Mouse (Mus musculus): ENCODE data around the gene Arl6ip5.

Gene Arl6ip5

DNA sequence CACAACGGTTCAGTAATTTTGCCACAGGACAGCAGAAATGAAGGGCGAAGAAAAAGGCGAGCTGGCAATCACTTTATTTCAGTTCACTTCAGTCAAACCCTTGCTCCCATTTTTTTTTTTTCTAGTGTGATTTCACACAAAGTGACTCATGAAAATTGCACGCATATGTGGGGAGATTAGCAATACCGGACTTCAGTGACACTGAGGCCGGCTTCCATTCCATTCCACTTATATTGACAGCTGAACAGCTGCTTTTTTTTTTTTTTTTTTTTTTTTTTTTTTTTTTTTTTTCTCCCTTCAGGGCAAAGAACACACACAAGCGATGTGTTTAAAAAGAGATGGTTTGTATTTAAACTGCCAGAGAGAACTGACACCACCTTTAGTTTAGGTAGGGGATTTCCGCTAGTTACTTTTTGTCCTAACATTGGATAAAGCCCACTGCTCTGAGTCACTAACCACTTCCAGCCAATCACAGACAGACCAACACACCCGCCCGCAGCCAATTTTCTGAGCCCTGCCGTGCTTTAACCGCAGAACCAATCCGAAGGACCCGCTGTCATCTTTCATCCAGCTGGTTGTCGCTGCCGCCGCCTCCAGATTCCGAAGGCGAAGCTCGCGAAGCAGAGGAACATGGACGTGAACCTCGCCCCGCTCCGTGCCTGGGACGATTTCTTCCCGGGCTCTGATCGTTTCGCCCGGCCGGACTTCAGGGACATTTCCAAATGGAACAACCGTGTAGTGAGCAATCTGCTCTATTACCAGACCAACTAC, at the start of gene Arl6ip5:
Arl6ip5 (plus strand) TSS at position 499 of the 771 bp plus-strand sequence.
- in situ Hi-C loops (cut with MboI) = no loop called here

DNA sequence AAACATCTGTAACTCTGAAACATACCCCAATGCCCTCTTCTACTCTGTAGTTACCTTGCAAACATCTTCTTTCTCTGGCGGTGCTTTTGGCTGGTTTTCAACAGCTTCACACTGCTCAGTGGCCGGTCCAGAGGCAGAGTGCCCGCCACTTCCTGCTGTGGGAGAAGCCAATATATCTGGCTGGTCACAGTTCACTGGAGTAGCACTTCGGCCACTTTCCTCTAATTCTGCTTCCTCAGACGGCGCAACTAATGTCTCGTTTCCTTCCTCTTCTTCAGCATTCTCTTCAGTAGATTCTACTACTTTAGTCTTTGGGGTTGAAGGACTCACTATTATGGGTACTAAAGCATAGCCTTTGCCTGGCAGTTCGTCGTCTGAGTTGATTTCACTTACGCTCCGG, 34.8 kb upstream of the Arl6ip5 start:
- in situ Hi-C loops (cut with MboI) = no loop called here

DNA sequence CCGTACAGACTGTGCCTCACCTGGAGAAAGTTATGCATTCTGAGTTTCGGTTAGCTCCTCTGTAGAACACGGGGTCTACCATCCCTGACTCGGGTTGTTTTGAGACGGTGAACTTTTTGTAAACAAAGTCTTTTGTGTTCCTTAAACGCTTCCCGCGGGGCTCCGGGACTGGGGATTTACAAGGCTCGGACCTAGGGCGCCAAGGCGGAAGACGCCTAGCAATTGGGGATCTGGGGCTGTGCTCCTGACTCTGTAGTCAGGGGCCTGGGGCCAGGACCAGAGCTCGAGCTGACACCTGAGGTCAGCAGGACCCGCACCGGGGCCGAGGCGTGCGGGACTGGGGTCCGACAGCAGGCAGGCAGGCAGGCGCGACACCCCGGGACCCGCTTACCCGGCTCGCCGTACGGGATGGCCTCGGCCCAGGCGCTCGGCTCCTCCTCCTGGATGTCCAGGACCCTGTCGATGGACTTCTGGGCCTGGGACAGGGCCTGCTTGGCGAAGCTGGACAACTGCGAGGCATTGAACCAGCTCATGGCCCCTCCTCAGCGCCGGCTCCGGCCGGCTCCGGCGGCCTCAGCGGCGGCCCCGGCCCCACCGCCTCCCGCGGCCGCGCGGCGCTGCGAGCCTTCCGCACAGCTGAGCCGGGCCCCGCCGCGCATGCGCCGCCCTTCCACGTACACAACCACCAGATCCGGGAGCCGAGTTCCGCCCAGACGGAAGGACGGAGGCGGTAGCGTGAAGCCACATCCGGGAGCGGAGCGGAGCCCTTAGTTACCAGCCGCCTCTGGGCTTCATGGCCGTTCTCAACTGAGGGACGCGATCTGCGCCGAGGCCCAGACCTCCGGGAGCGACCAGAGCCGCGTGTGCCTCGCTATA, 31.8 kb upstream of the Arl6ip5 start, which contains the start of gene Tmf1:
Tmf1 (minus strand) TSS at position 632 of the 876 bp plus-strand sequence.
- in situ Hi-C loops (cut with MboI) = no loop called here

DNA sequence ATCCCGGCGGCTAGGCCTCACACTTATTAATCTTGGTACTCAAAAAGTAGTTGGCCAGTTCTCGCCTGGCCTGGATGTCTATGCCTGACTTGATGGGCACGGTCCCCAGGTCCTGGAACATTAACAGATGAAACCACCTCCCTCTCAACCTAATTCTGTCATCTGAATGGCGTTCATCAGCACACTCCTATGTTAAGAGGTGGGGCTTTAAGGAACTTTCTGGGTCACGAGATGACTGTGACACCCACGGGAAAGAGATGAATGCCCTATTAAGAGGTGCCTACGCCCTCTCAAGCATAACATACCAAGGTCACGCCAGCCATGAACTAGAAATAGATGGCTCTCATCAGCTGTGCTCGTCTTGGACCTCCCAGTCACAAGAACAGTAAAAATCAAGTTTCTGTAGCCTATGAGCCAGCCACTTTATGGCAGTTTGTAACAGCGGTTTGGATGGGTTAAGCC, 31.1 kb upstream of the Arl6ip5 start:
- in situ Hi-C loops (cut with MboI) = no loop called here

DNA sequence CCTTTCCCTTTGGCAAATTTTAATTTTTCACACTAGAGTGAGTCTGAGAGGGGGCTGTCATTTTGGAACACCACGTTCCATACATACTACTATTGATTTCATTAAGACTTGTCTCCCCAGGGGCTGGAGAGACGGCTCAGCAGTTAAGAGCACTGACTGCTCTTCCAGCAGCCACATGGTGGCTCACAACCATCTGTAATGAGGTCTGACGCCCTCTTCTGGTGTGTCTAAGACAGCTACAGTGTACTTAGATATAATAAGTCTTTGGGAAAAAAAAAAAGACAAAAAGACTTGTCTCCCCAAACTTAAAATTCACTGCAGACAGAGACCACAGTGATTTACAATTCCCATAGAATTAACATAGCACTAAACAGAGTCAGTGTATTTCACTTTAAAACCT, 10.1 kb upstream of the Arl6ip5 start:
- in situ Hi-C loops (cut with MboI) = no loop called here

DNA sequence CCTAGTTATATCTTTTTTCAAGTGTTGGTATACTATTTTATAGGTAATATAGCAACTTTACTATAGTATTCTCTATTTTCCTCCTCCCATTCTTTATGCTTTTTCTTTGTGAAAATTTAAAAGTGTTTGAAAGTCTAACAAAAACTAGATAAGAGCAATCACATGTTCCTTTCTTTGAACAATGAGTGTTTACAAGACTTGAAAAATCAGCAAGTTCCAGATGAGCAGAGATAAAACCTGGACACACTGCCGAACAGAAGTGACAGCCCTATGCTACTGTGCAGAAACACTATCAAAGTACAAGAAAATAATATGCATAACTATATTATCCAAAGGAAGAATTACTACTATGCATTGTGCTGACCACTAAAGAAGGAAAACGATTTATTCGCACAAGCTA, 8.0 kb upstream of the Arl6ip5 start:
- in situ Hi-C loops (cut with MboI) = no loop called here

DNA sequence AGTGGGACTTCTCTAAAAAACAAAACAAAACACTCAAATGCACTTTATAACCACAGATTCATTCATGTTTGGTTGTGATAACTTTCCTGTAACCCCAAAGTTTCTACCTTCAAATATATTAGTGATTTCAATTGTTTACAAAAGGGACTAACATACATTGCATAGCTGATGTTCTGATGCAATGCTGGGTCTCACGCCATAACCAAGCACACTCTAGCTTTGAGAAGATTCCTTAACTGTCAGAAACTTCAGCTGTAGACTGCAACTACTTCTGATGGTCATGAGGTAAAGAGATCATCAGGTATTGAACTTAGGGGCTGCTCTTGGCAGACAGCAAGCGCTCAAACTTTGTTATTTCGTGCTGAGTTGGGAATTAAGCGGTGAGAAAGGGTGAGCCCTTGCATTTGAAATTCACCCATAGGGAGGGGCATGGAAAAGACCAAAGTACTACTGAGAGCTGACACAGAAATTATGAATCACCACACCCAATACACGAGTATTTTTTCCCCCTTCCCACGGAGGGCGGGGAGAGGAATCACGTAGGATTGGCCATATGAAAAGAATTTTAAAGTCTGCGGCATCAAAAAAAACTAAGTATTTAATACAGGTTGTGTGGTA, 6.1 kb upstream of the Arl6ip5 start:
- in situ Hi-C loops (cut with MboI) = no loop called here

DNA sequence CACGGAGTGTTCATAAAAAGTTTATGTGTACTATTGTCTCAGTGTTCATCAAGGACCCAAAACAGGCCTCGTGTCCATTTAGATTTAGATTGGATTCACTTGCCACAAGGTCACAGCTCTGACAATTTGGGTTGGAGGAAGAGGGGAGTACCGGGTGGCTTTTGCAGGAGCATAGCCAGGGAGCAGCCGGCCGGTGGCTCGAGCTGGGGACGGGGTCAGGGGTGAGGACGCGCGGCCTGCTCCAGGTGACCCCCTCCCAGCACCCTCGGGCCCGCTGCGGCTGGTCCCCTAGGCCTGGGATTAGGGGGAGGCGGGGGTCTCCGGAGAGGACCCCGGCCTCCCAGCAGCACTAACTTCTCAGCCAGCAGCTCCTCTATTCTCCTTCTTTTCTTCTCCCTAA, 5.5 kb upstream of the Arl6ip5 start:
- in situ Hi-C loops (cut with MboI) = no loop called here

DNA sequence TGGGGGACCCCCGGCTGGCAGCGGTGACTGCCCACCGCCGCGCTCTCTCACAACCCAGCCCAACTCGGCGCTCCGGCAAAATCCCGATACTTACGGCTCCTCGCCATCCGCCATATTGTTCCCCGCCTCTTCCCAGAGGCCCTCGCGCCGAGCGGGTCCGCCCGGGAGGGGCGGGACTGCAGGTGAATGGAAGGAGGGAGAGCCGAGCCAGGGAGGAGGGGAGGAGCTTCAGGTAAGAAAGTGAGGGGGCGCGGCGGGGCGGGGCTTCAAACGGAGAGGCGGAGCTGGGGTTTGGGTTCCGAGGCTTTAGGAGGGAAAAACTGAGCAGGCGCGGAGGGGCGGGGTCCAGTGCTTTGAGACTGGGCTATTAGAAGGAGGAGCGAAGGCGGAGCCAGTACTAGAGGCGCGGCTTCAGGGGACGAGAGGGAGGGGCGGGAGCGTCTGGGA, 5.0 kb upstream of the Arl6ip5 start, which contains the start of gene Uba3:
Uba3 (minus strand) TSS at position 209 of the 447 bp plus-strand sequence.
- in situ Hi-C loops (cut with MboI) = no loop called here

DNA sequence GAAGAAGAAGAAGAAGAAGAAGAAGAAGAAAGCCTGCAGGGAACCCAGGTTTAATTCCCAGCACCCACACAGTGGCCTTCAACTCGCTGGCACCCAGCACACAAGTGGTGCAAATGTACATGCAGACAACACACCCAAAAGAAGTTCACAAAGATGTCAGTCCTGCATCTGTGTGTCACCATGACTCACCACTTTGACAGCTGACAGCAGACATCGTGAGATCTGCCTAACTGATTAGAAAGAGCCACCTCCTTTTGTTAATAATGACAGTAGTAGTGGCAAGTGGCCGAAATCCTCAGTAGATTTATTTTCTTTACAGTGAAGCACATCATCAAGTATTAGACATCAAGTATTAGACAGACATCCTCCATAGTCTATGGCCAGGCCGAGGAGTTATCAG, 3.4 kb upstream of the Arl6ip5 start:
- in situ Hi-C loops (cut with MboI) = no loop called here

DNA sequence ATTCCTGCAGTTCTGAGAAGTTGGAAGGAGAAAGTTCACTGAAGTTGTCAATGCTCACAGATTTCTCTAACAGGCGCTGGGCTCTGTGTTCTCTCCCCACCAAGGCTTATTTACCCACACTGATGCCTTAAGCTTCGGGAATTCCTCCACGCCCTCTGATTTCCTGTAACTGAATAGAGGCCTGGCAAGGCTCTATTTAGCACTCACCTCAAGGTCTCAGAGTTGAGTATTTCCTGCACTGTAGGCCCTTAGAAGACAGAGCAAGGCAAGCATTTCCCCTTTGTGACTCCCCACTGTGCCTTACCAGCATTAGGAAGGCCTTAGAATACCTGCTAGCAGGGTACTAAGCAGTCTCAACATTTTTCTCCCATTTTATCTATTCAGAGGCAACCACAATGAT, 2.1 kb upstream of the Arl6ip5 start:
- in situ Hi-C loops (cut with MboI) = no loop called here

DNA sequence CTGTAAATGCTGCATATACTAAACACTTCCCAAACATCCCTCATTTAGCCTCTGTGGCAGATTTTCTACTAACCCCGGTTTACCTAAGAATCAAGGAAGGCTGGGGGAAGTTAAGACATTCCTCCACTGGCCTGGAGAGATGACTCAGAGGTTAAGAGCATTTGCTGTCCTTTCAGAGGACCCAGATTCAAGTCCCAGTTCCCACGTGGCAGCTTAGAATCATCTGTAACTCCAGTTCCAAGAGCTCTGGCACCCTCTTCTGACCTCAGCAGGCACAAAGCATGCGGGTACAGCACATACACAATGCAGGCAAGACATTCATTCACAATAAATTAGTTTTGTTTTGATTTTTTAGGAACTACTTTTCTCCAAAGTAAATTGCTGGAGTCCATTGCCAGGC, 1.3 kb upstream of the Arl6ip5 start:
- in situ Hi-C loops (cut with MboI) = no loop called here

DNA sequence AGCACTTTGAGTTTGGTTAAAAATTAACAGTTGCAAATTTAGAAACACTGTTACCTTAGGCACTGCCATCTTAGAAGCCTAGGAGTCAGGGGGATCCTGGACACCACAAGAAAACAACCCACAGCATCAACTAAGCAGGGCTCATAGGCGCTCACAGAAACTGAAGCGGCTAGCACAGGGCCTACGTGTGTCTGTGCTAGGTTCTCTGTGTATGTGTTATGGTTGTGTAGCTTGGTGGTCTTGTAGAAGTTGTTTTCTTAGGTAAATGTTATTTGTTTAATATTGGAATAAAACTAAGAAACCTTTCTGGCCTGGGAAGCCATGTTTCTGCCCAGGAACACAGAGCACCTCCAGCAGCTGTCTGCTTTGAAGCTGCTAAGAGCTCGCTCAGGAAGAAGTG, 738 bp upstream of the Arl6ip5 start:
- in situ Hi-C loops (cut with MboI) = no loop called here

DNA sequence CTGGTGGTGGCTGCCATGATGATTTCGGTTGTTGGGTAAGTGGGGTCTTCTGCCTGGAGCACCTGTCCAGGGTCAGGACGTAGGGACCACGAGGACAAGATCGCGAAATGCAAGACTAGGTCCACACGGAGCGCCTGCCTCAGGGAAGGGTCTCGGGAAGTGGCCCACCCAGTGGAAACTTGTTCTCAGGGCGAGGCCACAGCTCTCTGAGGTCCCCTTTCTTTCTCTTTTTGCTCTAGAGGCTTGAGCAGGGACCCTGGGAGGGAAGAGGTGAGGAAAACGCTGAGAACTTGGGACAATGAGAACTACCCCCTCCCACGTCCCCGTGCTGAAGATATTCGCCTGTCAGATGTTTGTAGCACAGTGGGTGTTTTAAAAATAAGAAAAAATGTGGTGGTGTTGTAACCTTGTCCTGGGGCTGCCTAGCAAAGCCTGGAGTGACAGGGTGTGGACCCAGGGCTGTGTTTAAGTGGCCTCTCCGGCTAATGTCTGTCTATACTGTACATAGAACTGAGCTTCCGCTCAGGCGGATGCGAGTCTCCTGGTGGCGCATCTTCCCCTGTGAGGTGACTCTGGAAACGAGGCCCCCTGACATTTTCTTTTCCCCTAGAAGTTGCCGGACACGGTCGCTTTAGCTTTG, 593 bp downstream of the Arl6ip5 start:
- in situ Hi-C loops (cut with MboI) = no loop called here

DNA sequence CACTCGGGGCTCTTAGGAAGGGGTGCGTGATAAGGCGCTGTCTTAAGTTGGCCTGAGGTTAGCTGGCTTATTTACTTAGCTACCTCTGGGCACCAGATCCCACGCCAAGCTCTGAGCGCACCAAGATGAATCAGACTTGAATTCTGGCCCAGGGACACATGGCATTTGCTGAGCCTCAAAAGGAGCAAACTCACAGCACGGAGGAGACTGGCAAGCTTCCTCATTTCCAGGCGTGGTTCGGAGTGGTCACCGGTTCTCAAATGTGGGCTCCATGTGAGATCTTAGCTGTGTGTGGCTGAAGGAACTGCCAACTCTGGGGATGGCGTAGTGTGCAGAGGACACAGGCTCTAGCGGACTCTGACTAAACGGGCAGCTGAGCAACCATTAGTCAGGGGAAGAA, 1.5 kb downstream of the Arl6ip5 start:
- in situ Hi-C loops (cut with MboI) = no loop called here

DNA sequence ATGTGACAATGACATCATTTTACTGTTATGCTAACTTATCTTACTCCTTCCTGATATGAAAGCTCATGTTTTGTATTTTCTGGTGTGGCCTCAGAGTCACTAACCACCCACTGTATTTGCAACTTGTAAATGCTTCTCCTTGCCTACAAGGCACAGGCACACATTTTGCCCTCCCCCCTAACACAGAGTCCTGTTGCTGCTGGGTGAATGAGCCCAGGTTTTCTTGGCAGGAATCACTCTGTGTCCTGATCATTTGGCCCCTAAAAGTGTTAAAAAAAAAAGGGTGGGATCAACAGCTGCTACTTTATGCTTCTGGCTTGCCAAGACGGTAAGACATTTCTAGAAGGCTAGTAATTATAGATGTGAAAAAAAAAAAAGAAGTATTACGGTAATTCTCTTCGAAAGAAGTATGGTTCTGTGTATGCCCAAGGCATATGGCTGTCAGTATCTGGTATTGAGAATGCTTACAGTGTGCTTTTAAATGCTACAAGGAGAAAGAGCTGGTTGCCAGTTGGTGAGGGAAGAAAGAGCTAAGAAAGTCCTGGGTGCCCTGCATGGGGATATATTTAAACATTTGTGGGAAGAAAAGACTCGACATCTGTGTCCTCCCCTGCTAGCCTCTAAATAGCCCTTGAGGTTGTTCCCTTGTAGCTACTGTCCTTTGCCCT, 5.8 kb downstream of the Arl6ip5 start:
- in situ Hi-C loops (cut with MboI) = no loop called here

DNA sequence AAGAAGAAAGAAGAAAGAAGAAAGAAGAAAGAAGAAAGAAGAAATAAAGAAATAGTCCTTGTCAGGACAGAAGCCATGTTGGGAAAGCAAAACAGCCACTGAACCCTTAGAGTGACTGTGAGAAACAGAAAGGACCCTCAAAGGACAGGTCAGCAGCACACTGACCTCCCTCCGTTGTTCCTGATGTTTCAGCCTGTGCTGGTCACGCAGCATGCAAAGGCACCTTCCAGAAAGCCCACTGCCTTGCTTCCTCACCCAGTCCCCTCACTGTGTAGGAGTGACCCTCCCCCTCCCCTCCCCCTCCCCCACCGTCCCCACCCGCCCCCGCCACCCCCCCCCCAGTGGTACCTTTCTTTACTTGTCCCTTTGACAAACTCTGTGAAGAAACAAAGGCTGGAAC, 10.2 kb downstream of the Arl6ip5 start:
- in situ Hi-C loops (cut with MboI) = no loop called here

DNA sequence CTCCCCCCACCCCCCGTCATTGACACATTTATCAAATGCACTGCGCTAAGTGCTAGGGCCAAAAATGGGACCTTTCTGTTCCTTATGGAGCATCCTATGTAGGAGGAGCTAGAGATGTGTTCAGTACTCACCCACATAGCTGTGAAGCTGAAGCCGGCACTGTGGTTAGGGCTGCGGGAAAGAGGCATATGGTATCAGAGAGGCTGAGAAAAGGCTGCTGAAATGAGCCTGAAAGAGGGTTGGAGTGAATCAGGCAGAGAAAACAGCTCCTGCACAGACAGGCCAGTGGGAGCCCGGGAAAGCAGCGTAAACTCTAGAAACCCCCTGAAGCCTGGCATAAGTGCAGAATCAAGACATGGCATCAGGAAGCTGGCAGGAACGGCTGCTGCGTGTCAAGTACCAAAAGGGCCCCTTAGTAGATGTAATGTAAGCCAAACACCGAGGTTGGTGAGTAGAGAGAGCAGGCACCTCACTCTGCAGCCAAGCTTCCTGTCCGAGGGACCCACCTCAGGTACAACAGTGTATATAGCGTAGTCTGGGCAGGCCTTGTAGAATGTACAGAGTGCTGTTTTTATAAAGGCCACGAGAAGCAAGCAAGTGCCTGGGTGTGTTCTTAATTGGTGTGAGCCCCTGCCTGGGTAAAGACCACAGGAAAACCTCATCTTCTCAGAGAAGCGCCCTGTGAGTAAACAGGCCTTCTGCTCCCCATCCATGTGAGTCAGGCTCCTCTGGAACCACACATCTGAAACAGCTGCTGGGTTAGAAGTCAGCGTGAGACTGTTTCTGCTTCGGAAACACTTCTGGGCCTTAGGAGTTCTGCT, 10.9 kb downstream of the Arl6ip5 start:
- in situ Hi-C loops (cut with MboI) = no loop called here

DNA sequence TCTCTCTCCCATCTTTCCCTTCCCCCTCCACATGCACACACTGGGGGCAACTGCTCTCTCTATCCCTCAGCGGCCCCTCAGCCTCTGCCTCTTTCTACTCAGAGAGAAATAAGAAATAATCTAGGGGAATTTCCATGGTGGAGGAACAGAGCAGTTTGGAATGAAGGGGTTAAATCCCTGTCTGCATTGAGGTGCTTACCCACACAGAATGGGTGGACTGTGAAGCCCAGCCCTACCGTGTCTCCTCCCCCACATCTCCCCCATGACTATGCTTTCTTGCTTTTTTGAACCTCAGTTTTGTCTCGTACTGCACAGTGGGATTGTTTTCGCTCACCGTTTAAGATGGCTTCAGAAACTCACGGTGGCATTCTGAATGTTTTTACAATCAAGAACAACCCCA, 11.8 kb downstream of the Arl6ip5 start:
- in situ Hi-C loops (cut with MboI) = no loop called here

DNA sequence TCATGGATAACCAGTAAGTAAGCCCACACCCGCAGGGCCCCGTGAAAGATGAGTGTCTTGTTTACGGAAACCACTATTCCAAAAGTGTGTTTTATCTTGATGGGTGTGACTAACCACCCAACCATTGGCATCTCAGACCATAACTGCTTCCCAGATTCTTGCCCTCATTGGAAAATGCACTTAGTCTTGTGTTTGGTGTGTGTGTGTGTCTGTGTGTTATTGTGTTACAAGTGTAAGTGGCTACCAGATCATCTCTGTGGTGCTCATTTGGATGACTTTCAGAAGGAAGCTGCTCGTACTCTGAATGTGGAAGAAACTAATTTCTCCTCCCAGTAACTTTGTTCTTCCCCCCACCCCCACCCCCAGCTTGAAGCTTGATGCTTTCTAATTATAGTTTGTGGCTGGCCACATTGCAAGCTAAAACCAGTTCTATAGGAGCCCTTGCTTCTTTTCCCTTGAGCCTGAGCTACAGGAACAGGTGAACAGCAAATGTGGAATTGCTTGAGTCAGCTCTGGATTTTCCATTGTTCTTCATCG, 12.5 kb downstream of the Arl6ip5 start:
- in situ Hi-C loops (cut with MboI) = no loop called here
